Mouse (Mus musculus): ENCODE measurements at regions not wholly inside any gene's neighbourhood (a gene's known extent, or its start where the extent isn't known, plus 50 kb on each side); places are given as distances from the start of the nearest gene placed in this dataset.
"Not testable (repeated sequence)": the region's sequence is repeated elsewhere in the genome, so short reads cannot be mapped to it uniquely, and the experiment has no call there.

DNA sequence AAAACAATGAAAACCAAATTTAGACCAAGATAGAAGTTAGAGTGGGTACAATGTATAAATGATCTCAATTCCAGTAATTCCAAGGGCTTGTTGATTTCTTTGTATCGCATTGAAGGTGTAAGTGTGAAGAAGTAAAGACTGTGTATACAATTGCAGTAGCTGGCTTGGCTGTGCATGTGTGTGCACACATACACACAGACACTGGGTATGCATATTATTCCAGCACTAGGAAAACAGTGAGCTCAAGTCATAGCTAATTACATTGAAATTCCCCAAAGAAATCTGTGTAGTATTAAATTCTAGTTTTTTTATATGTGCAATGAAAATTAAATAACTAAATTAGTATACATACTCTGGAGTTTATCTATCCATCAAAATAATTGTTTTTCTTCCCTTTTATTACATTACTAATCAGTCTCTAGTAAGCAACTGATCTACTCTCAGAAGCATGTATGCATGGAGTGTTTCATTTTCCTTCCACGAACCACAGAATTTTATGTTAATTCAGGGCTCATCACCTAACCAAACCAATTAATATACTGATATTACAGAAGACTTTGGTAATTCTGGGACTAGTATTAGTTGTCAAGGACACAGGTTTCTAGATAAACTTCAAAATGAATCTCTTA, 56.5 kb downstream of the Gm8797 start:
- 89% methylated on average over 2 of the region's 2 CpGs for WGBS
- no peaks in the 10 kb centered on the region for H3K27me3 ChIP-seq (ENCODE audit: insufficient read depth, low read length)
- no peak overlapping the region for H3K4me2 ChIP-seq (replicated peaks; ENCODE audit: low read depth, low read length)
- no peaks in the 10 kb centered on the region for H3K4me1 ChIP-seq (ENCODE audit: insufficient read depth, low read length)
- no peaks in the 10 kb centered on the region for H3K9me3 ChIP-seq (ENCODE audit: low read length)
- H3K36me3 ChIP-seq (ENCODE audit: insufficient read depth, low read length), result no peaks in the 10 kb centered on the region
- H3K9ac ChIP-seq (replicated peaks; ENCODE audit: low read length), result no peak overlapping the region
- H3K27ac ChIP-seq (ENCODE audit: low read length), result no peak overlapping the region
- ATAC-seq (ENCODE audit: low FRiP score, low TSS enrichment), result no peak
- H3K4me3 ChIP-seq (ENCODE audit: low read length), result no peak overlapping the region

DNA sequence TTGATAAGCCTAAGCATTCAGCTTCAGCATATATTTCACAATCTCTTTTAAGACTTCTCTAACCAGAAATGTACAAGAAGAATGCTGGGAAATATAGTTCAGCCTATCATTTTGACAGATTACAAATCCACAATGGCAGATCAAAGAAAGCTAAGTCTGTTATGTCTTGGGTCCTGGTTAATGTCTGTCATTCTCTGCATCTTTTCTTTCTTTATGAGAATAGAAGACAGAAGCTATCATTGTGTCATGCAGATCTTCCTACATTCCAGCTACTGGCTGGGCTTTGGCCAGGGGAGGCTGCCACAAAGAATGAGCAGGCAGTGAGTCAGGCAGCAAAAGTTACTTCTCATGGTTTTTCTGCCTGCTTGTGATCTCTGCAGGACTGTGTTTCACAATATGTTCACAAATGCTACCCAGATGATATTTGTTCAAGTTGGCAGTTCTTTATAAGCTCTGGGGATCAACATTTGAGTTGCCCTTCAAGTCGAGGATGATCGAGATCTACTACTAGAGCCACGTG, 60.5 kb downstream of the Gm8797 start:
- Histone ChIP-seq H3K4me2 (replicated peaks; ENCODE audit: low read depth, low read length) (no peak overlapping the region), H3K9ac (replicated peaks; ENCODE audit: low read length) (no peak overlapping the region), H3K27me3 (ENCODE audit: insufficient read depth, low read length) (no peaks in the 10 kb centered on the region), H3K27ac (ENCODE audit: low read length) (no peak overlapping the region), H3K9me3 (ENCODE audit: low read length) (no peaks in the 10 kb centered on the region), H3K4me3 (ENCODE audit: low read length) (no peak overlapping the region), H3K4me1 (ENCODE audit: insufficient read depth, low read length) (no peaks in the 10 kb centered on the region), H3K36me3 (ENCODE audit: insufficient read depth, low read length) (no peaks in the 10 kb centered on the region)
- ATAC-seq (ENCODE audit: low FRiP score, low TSS enrichment), result no peak
- WGBS, result 81% methylated on average over 3 of the region's 3 CpGs

DNA sequence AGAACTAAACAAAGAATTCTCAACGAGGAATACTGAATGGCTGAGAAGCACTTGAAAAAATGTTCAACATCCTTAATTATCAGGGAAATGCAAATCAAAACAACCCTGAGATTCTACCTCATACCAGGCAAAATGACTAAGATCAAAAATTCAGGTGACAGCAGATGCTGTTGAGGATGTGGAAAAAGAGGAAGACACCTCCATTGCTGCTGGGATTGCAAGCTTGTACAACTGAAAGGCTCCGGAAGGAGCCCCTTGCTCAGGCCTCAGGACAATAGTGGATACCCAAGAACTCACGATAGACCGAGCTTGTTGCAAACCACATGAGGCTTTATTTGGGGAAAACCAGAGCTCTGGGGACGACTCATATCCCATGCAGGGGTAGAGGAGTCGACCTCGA, 69.6 kb downstream of the Gm8797 start:
- not testable (repeated sequence) for ATAC-seq (ENCODE audit: low FRiP score, low TSS enrichment); H3K9ac ChIP-seq (replicated peaks; ENCODE audit: low read length); H3K4me1 ChIP-seq (ENCODE audit: insufficient read depth, low read length); H3K4me2 ChIP-seq (replicated peaks; ENCODE audit: low read depth, low read length); H3K27ac ChIP-seq (ENCODE audit: low read length); H3K9me3 ChIP-seq (ENCODE audit: low read length); H3K4me3 ChIP-seq (ENCODE audit: low read length); H3K36me3 ChIP-seq (ENCODE audit: insufficient read depth, low read length); H3K27me3 ChIP-seq (ENCODE audit: insufficient read depth, low read length)
- WGBS, result 82% methylated on average over 7 of the region's 7 CpGs

DNA sequence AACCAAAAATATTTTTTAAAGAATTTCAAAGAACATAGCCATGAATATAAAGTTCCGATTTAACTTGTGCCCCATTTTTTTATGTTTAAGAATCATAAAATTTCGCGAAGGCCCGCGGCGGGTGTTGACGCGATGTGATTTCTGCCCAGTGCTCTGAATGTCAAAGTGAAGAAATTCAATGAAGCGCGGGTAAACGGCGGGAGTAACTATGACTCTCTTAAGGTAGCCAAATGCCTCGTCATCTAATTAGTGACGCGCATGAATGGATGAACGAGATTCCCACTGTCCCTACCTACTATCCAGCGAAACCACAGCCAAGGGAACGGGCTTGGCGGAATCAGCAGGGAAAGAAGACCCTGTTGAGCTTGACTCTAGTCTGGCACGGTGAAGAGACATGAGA, 109.6 kb downstream of the Gm8797 start:
- not testable (repeated sequence) for H3K27me3 ChIP-seq (ENCODE audit: insufficient read depth, low read length); H3K27ac ChIP-seq (ENCODE audit: low read length); H3K4me1 ChIP-seq (ENCODE audit: insufficient read depth, low read length); ATAC-seq (ENCODE audit: low FRiP score, low TSS enrichment); H3K36me3 ChIP-seq (ENCODE audit: insufficient read depth, low read length); H3K4me2 ChIP-seq (replicated peaks; ENCODE audit: low read depth, low read length); H3K4me3 ChIP-seq (ENCODE audit: low read length); H3K9ac ChIP-seq (replicated peaks; ENCODE audit: low read length); H3K9me3 ChIP-seq (ENCODE audit: low read length)
- 31% methylated on average over 18 of the region's 20 CpGs for WGBS

DNA sequence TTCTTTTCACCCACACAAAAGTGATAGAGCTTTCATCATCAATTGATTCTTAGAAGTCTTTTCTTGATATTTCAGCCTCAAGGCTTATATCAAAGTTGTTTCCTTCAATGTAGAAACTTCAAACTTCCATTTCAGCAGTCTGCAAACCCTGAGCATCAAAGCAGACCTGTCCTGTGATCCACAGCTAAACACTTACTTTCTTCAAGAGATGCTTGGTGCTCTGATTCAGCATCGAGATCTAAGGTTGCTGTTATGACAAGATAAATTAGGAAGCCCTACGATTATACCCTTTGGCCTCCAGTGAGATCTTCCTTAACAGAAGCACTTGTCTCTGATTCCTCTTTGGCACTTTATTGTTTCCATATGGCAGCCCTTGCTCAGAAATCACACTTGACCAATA, 119.8 kb downstream of the Gm8797 start:
- Histone ChIP-seq H3K36me3 (ENCODE audit: insufficient read depth, low read length) (no peaks in the 10 kb centered on the region), H3K9me3 (ENCODE audit: low read length) (no peaks in the 10 kb centered on the region), H3K4me3 (ENCODE audit: low read length) (no peak overlapping the region), H3K9ac (replicated peaks; ENCODE audit: low read length) (no peak overlapping the region), H3K4me2 (replicated peaks; ENCODE audit: low read depth, low read length) (no peak overlapping the region), H3K27me3 (ENCODE audit: insufficient read depth, low read length) (no peaks in the 10 kb centered on the region), H3K4me1 (ENCODE audit: insufficient read depth, low read length) (no peaks in the 10 kb centered on the region), H3K27ac (ENCODE audit: low read length) (no peak overlapping the region)
- 70% methylated on average over 2 of the region's 2 CpGs for WGBS
- ATAC-seq (ENCODE audit: low FRiP score, low TSS enrichment), result no peak

DNA sequence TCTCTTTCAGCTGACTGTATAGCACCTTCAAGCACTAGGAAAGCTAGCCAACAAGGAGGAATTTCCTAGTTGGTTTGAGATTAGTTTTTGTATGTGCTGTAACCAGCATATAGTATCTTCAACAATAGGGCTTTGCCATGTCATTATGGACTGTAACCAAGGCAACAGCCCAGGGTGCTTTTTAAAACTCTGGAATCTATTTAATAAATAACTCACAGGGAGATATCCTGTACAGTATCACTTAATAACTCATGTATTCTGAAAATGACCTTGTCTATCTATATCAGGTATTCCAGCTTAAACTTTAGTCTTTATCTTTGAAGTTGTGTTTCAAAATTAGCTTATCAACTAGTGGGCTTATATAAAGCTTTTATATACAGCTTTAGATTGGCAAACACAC, 128.5 kb downstream of the Gm8797 start:
- Histone ChIP-seq H3K4me2 (replicated peaks; ENCODE audit: low read depth, low read length) (no peak overlapping the region), H3K9ac (replicated peaks; ENCODE audit: low read length) (no peak overlapping the region), H3K4me1 (ENCODE audit: insufficient read depth, low read length) (no peaks in the 10 kb centered on the region), H3K4me3 (ENCODE audit: low read length) (no peak overlapping the region), H3K27ac (ENCODE audit: low read length) (no peak overlapping the region), H3K27me3 (ENCODE audit: insufficient read depth, low read length) (no peaks in the 10 kb centered on the region), H3K36me3 (ENCODE audit: insufficient read depth, low read length) (no peaks in the 10 kb centered on the region), H3K9me3 (ENCODE audit: low read length) (no peaks in the 10 kb centered on the region)
- no peak for ATAC-seq (ENCODE audit: low FRiP score, low TSS enrichment)

DNA sequence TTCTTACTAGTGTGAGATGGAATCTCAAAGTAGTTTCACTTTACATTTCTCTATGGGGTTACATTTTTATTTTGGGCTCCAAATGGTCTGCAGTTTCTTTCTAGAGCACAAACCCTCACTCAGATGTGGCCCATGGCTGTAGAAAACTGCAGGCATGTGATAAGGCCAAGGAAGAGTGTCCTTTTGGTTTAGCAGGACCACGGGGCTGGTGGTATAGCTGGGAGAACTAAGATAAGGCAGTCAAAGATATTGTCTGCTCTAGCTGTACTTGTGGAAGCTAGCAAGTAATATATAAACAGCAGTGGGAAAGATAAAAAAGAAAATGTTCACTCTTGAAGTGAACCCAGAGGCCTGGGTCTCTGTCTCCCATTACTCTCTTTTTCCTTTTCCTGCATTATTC, 166.9 kb downstream of the Gm8797 start:
- H3K27ac ChIP-seq (ENCODE audit: low read length), result no peak overlapping the region
- no peaks in the 10 kb centered on the region for H3K27me3 ChIP-seq (ENCODE audit: insufficient read depth, low read length)
- WGBS, result 89% methylated on average over 1 of the region's 1 CpGs
- H3K9me3 ChIP-seq (ENCODE audit: low read length), result no peaks in the 10 kb centered on the region
- no peaks in the 10 kb centered on the region for H3K4me1 ChIP-seq (ENCODE audit: insufficient read depth, low read length)
- no peaks in the 10 kb centered on the region for H3K36me3 ChIP-seq (ENCODE audit: insufficient read depth, low read length)
- no peak overlapping the region for H3K9ac ChIP-seq (replicated peaks; ENCODE audit: low read length)
- ATAC-seq (ENCODE audit: low FRiP score, low TSS enrichment), result no peak
- H3K4me2 ChIP-seq (replicated peaks; ENCODE audit: low read depth, low read length), result no peak overlapping the region
- H3K4me3 ChIP-seq (ENCODE audit: low read length), result no peak overlapping the region

DNA sequence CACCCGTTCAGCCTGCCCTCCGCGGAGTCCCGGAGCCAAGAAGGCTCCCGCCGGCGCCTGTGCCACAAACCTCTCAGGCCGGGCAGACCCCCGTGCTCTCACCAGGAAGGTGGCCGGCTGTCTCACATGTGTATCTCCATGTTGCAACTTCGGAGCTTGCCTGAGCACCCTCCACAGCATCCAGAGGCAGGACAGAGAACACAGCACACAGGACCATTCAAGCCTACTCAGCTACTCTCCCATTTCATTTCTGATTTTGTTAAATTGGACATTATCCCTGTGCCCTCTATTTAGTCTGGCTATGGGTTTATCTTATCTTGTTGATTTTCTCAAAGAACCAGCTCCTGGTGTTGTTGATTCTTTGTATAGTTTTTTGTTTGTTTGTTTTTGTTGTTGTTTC, 199.6 kb downstream of the Gm8797 start:
- H3K36me3 ChIP-seq (ENCODE audit: insufficient read depth, low read length), result not testable (repeated sequence)

DNA sequence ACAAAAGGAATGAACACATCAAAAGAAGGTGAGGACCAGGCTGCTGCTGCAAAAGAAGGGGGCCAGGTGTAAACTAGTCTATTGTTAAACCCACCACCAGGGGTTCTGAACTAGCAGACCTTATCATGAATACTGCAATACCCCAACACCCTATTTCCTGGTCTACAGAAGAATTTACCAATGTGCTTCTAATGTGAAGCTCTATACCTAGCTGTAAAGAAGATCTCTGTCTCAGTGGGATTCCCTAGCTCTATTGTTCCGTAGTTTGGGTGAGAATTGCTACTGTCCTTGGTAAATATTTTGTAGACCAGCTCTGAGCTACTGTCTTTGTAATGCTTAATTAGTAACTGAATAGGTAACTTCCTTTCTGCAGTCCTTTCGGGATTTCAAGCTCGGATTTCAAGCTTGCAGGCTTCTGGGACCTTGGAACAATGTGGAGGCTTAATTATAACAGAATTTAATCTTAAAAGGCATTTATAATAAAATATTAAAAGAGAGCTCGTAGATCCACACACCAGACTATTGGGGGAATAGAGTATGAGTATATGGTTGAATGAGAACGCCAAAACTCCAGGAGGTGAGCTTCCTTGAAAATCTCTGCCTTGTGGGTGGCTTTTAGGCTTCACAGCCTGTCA, 238.5 kb downstream of the Gm8797 start:
- H3K27me3 ChIP-seq (ENCODE audit: insufficient read depth, low read length); H3K4me2 ChIP-seq (replicated peaks; ENCODE audit: low read depth, low read length); H3K4me3 ChIP-seq (ENCODE audit: low read length); H3K9me3 ChIP-seq (ENCODE audit: low read length); H3K9ac ChIP-seq (replicated peaks; ENCODE audit: low read length); H3K27ac ChIP-seq (ENCODE audit: low read length); H3K36me3 ChIP-seq (ENCODE audit: insufficient read depth, low read length); ATAC-seq (ENCODE audit: low FRiP score, low TSS enrichment); H3K4me1 ChIP-seq (ENCODE audit: insufficient read depth, low read length): not testable (repeated sequence)
- 78% methylated on average over 5 of the region's 5 CpGs for WGBS

More for the DNA sequence above, 199.6 kb downstream of the Gm8797 start:
- not testable (repeated sequence) for H3K4me3 ChIP-seq (ENCODE audit: low read length); H3K9me3 ChIP-seq (ENCODE audit: low read length); H3K4me2 ChIP-seq (replicated peaks; ENCODE audit: low read depth, low read length); H3K27ac ChIP-seq (ENCODE audit: low read length); H3K4me1 ChIP-seq (ENCODE audit: insufficient read depth, low read length); ATAC-seq (ENCODE audit: low FRiP score, low TSS enrichment); H3K9ac ChIP-seq (replicated peaks; ENCODE audit: low read length); H3K27me3 ChIP-seq (ENCODE audit: insufficient read depth, low read length)
- WGBS, result 91% methylated on average over 11 of the region's 11 CpGs

DNA sequence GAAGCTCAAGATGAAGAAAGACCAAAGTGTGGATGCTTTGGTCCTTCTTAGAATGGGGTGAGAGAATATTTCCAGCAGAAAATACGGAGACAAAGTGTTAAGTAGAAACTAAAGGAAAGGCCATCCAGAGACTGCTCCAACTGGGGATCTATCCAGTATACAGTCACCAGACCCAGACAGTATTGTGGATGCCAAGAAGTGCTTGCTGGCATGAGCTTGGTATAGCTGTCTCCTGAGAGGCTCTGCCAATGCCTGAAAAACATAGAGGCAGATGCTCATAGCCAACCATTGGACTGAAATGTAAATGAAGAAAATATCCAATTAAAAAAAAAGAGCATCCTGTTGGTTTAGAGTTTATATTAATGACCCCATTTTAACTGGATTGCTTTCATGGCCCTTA, 253.8 kb downstream of the Gm8797 start:
- H3K9me3 ChIP-seq (ENCODE audit: low read length), result no peaks in the 10 kb centered on the region
- H3K27ac ChIP-seq (ENCODE audit: low read length), result no peak overlapping the region
- no peaks in the 10 kb centered on the region for H3K4me1 ChIP-seq (ENCODE audit: insufficient read depth, low read length)
- no peak overlapping the region for H3K4me3 ChIP-seq (ENCODE audit: low read length)
- H3K27me3 ChIP-seq (ENCODE audit: insufficient read depth, low read length), result no peaks in the 10 kb centered on the region
- H3K9ac ChIP-seq (replicated peaks; ENCODE audit: low read length), result no peak overlapping the region
- H3K4me2 ChIP-seq (replicated peaks; ENCODE audit: low read depth, low read length), result no peak overlapping the region
- ATAC-seq (ENCODE audit: low FRiP score, low TSS enrichment), result no peak
- no peaks in the 10 kb centered on the region for H3K36me3 ChIP-seq (ENCODE audit: insufficient read depth, low read length)
- 95% methylated on average over 1 of the region's 1 CpGs for WGBS
